Mouse (Mus musculus): ENCODE measurements around the gene Gstm3. TPM values are rescaled to one million over a fixed set of nuclear protein-coding genes. Genes with fewer than 3 reads are reported as not detected.

Gene Gstm3
- polyA plus RNA-seq, 1 experiment from 2014 or later = not detected

Other genes starting within 250 kb of the Gstm3 start
- gene Csf1, start 208.8 kb downstream of the Gstm3 start, polyA plus RNA-seq (2015; fragmentation: Nextera tagmentation; extraction: Ambion mirVana) = 6.0 and 6.3 TPM in 2 replicates
- not detected in 2 replicates for gene Eps8l3, start 92.1 kb downstream of the Gstm3 start, polyA plus RNA-seq (2015; fragmentation: Nextera tagmentation; extraction: Ambion mirVana)
- 225 and 239 TPM in 2 replicates for gene Gstm5, start 73.5 kb downstream of the Gstm3 start, polyA plus RNA-seq (2015; fragmentation: Nextera tagmentation; extraction: Ambion mirVana)
- 44.7 and 62.2 TPM in 2 replicates for gene Gstm7, start 37.5 kb downstream of the Gstm3 start, polyA plus RNA-seq (2015; fragmentation: Nextera tagmentation; extraction: Ambion mirVana)
- 21.2 and 23.2 TPM in 2 replicates for gene Gstm6, start 25.5 kb downstream of the Gstm3 start, polyA plus RNA-seq (2015; fragmentation: Nextera tagmentation; extraction: Ambion mirVana)
- 6.5 and 7.7 TPM in 2 replicates for gene Gstm2, start 17.2 kb upstream of the Gstm3 start, polyA plus RNA-seq (2015; fragmentation: Nextera tagmentation; extraction: Ambion mirVana)
- gene Gstm1, start 48.7 kb upstream of the Gstm3 start, polyA plus RNA-seq (2015; fragmentation: Nextera tagmentation; extraction: Ambion mirVana) = 86.7 and 139 TPM in 2 replicates
- gene Gstm4, start 75.6 kb upstream of the Gstm3 start, polyA plus RNA-seq (2015; fragmentation: Nextera tagmentation; extraction: Ambion mirVana) = 22.2 and 23.1 TPM in 2 replicates
- 71.2 and 72.4 TPM in 2 replicates for gene Ampd2, start 117.4 kb upstream of the Gstm3 start, polyA plus RNA-seq (2015; fragmentation: Nextera tagmentation; extraction: Ambion mirVana)
- 0.15 and 0.19 TPM in 2 replicates for gene Gnat2, start 123.5 kb upstream of the Gstm3 start, polyA plus RNA-seq (2015; fragmentation: Nextera tagmentation; extraction: Ambion mirVana)
- 115 and 125 TPM in 2 replicates for gene Gnai3, start 176.9 kb upstream of the Gstm3 start, polyA plus RNA-seq (2015; fragmentation: Nextera tagmentation; extraction: Ambion mirVana)
- gene Gpr61, start 185.6 kb upstream of the Gstm3 start, polyA plus RNA-seq (2015; fragmentation: Nextera tagmentation; extraction: Ambion mirVana) = 6.1 and 8.3 TPM in 2 replicates
- 11.8 and 12.6 TPM in 2 replicates for gene Amigo1, start 217.1 kb upstream of the Gstm3 start, polyA plus RNA-seq (2015; fragmentation: Nextera tagmentation; extraction: Ambion mirVana)
- gene Cyb561d1, start 231.9 kb upstream of the Gstm3 start, polyA plus RNA-seq (2015; fragmentation: Nextera tagmentation; extraction: Ambion mirVana) = 4.6 and 4.8 TPM in 2 replicates
- 23.0 and 23.8 TPM in 2 replicates for gene Atxn7l2, start 241.7 kb upstream of the Gstm3 start, polyA plus RNA-seq (2015; fragmentation: Nextera tagmentation; extraction: Ambion mirVana)